Mouse (Mus musculus): ENCODE measurements at regions not wholly inside any gene's neighbourhood (a gene's known extent, or its start where the extent isn't known, plus 50 kb on each side); places are given as distances from the start of the nearest gene placed in this dataset.

DNA sequence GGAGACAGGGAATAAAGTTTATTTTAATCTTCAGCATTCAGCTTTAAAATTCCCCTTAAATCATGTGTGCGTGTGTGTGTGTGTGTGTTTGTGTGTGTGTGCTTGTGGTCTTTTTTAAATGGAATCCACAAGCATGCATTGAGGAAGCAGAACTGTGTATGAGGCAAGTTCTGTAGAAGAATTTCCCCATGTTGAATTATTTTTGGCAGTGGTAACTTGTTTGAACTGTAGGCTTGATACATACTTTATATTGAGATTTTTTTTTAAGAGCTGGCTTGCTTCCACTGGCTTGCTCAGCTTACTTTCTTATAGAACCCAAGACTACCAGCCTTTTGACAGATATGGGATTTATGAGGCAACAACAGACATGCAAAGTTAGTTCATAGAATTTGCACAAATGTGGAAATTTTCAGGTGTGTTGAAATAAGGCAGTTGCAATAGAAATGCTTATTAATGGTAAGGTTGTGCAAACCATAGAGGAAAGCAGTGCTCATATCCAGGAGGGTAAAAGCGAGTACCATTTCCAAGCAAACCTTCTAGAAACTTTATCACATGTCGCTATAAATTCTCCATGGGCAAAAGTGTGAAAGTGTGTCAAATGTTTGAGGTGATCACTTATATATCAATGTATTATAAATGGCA lies 91.7 kb upstream of the Htr1f start:
- Histone ChIP-seq H3K9ac (no peak overlapping the region), H3K4me3 (ENCODE audit: low read depth, low read length) (no peak overlapping the region), H3K4me2 (ENCODE audit: low read depth) (no peak overlapping the region), H3K27ac (ENCODE audit: low read depth, low read length) (no peak overlapping the region), H3K27me3 (ENCODE audit: insufficient read depth, low read length) (no peaks in the 10 kb centered on the region), H3K36me3 (ENCODE audit: insufficient read depth) (no peaks in the 10 kb centered on the region), H3K4me1 (ENCODE audit: insufficient read depth) (no peaks in the 10 kb centered on the region), H3K9me3 (ENCODE audit: low read length) (no peaks in the 10 kb centered on the region)
- TF ChIP-seq CTCF (IDR thresholded peaks at IDR 0.05; ENCODE audit: low read depth) = no peak
- 91% methylated on average over 3 of the region's 3 CpGs for WGBS
- DNase-seq (no peak), ATAC-seq (no peak)

DNA sequence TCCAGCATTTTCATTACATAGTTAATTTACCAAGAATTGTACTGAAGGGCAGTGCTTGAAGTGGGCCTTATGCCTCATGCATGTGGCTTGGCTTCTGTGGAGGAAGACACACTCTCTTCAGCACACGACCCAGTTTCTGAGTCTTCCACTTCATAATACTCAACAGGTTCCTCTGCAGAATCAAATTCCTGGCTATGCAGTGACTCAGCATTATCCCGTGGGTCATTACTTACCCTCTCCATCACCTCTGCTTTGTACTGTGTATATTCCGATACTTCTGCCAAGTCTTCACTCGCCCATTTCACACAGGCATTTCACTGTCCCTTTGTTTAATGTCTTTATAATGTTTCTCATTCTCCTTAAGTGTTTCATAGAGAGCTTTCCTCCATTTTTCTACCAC lies 90.1 kb upstream of the Htr1f start:
- no peaks in the 10 kb centered on the region for H3K4me1 ChIP-seq (ENCODE audit: insufficient read depth)
- H3K9me3 ChIP-seq (ENCODE audit: low read length) = no peaks in the 10 kb centered on the region
- WGBS = 71% methylated on average over 4 of the region's 4 CpGs
- TF ChIP-seq CTCF (IDR thresholded peaks at IDR 0.05; ENCODE audit: low read depth) = no peak
- no peaks in the 10 kb centered on the region for H3K27me3 ChIP-seq (ENCODE audit: insufficient read depth, low read length)
- no peaks in the 10 kb centered on the region for H3K36me3 ChIP-seq (ENCODE audit: insufficient read depth)
- no peak for DNase-seq
- no peak overlapping the region for H3K4me2 ChIP-seq (ENCODE audit: low read depth)
- no peak overlapping the region for H3K9ac ChIP-seq
- no peak overlapping the region for H3K4me3 ChIP-seq (ENCODE audit: low read depth, low read length)
- H3K27ac ChIP-seq (ENCODE audit: low read depth, low read length) = no peak overlapping the region
- ATAC-seq = no peak

DNA sequence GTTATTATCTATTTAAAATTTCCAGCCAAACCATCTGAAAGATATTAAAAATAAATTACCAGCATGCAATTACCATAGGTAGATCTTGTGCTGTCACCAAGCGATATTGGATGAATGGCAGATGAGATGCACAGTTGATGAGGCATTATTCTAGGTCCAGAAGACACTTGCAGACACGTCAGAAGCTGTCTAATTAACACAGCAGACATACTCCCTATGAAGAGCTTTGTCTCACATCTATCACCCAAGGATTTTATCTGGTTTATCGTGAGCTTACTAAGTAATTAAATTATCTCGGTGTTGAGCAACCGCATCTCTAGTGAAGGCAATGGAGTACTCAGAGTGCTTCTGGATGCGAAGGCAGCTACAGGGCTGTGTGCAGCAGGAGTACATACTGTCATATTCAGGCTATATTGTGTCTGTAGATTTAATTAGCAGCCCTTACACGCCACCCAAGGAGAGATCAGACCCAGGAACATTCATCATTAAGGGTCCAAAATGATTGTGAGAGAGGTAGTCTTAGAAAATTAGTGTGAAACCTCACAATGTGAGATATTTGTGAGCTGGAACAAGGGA lies 86.0 kb upstream of the Htr1f start:
- no peak overlapping the region for H3K4me2 ChIP-seq (ENCODE audit: low read depth)
- TF ChIP-seq CTCF (IDR thresholded peaks at IDR 0.05; ENCODE audit: low read depth) = no peak
- 46% methylated on average over 7 of the region's 7 CpGs for WGBS
- peak; percentile 27; the same call in 1 of the 2 replicates for ATAC-seq
- H3K27me3 ChIP-seq (ENCODE audit: insufficient read depth, low read length) = no peaks in the 10 kb centered on the region
- peak; percentile 9 for DNase-seq
- no peak overlapping the region for H3K4me3 ChIP-seq (ENCODE audit: low read depth, low read length)
- no peak overlapping the region for H3K9ac ChIP-seq
- no peaks in the 10 kb centered on the region for H3K4me1 ChIP-seq (ENCODE audit: insufficient read depth)
- H3K9me3 ChIP-seq (ENCODE audit: low read length) = no peaks in the 10 kb centered on the region
- H3K27ac ChIP-seq (ENCODE audit: low read depth, low read length) = no peak overlapping the region
- H3K36me3 ChIP-seq (ENCODE audit: insufficient read depth) = no peaks in the 10 kb centered on the region

DNA sequence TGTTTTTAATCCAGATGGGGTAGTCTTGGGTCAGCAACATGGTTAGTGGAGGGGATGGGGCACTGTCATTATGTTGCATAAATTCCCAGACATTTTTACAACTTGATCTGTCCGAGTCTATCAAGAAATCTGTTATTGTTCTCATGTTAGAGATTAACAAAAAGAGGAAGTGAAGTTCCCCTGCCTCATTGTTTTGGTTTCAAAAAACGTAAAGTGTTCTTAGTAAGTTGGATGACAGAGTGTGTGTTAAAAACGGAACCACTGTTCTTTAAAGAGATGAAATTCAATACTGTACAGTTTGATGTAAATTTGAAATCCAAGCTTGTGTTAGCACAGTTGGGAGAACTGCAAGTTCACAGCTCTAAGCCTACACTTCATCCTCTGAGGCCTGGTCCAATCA lies 68.9 kb upstream of the Htr1f start:
- no peak overlapping the region for H3K4me3 ChIP-seq (ENCODE audit: low read depth, low read length)
- WGBS = 62% methylated on average over 3 of the region's 3 CpGs

DNA sequence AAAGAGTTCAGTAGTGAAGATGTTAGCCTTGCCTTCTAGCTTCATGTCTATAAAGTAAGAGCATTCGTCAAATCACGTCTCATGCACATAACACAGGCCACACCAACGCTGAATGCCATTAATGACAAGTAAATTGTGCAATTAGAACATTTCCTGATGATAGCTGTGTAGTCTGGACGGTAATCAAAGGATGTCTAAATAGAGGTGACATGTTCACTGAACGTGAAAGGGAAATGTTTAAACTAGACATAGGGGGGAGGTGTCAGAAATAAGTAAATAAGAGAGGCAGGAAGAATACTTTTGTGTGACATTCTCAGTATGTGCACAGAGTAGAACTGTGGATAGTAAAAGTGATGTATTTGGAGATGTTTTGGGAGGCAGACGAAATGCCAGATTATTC lies 61.5 kb upstream of the Htr1f start:
- no peak overlapping the region for H3K4me2 ChIP-seq (ENCODE audit: low read depth)
- no peak for TF ChIP-seq CTCF (IDR thresholded peaks at IDR 0.05; ENCODE audit: low read depth)
- H3K27me3 ChIP-seq (ENCODE audit: insufficient read depth, low read length) = no peaks in the 10 kb centered on the region
- H3K4me1 ChIP-seq (ENCODE audit: insufficient read depth) = no peaks in the 10 kb centered on the region
- no peak overlapping the region for H3K9ac ChIP-seq
- DNase-seq = no peak
- H3K36me3 ChIP-seq (ENCODE audit: insufficient read depth) = no peaks in the 10 kb centered on the region
- H3K9me3 ChIP-seq (ENCODE audit: low read length) = no peaks in the 10 kb centered on the region
- 39% methylated on average over 6 of the region's 6 CpGs for WGBS
- no peak for ATAC-seq
- no peak overlapping the region for H3K27ac ChIP-seq (ENCODE audit: low read depth, low read length)
- H3K4me3 ChIP-seq (ENCODE audit: low read depth, low read length) = no peak overlapping the region

More for the DNA sequence above, 68.9 kb upstream of the Htr1f start:
- ATAC-seq = no peak
- no peaks in the 10 kb centered on the region for H3K36me3 ChIP-seq (ENCODE audit: insufficient read depth)
- no peak overlapping the region for H3K27ac ChIP-seq (ENCODE audit: low read depth, low read length)
- H3K27me3 ChIP-seq (ENCODE audit: insufficient read depth, low read length) = no peaks in the 10 kb centered on the region
- H3K9me3 ChIP-seq (ENCODE audit: low read length) = no peaks in the 10 kb centered on the region
- no peak overlapping the region for H3K4me2 ChIP-seq (ENCODE audit: low read depth)
- H3K4me1 ChIP-seq (ENCODE audit: insufficient read depth) = no peaks in the 10 kb centered on the region
- no peak overlapping the region for H3K9ac ChIP-seq
- TF ChIP-seq CTCF (IDR thresholded peaks at IDR 0.05; ENCODE audit: low read depth) = no peak
- DNase-seq = no peak

DNA sequence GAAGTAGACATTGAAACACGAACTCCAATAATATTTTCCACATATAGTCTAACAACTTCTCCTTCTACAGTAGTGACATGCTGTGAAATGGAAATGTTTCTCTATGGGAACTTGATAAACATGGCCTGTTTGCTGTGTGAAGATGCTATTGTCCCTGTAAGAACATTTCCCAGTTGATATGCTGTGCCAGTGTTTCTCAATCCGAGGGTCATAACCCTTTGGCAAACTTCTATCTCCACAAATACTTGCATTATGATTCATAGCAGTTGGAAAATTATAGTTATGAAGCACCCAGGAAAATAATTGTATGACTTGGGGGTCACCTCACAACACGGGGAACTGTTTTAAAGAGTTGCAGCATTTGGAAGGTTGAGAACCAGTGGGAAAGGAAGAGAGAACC lies 57.1 kb upstream of the Htr1f start:
- WGBS = 88% methylated on average over 3 of the region's 3 CpGs
- H3K9ac ChIP-seq = no peak overlapping the region

DNA sequence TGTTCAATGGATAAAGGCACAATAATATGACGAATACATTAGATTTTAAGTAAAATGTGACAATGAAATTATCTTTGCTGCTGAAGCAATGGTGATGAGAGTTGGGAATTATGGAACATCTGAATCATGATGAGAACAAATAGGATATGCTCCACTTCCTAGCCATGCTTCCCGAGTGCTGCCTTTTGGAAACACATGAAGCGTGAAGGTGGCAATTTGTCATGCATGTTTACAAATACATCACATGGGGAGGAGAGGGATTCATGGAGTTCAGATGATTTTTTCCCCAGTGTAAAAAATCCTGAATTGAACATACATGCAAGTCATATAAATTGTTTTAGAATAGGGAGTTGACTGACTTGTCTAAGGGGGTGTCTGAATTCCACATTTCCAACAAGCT lies 54.6 kb upstream of the Htr1f start:
- DNase-seq (no peak), ATAC-seq (no peak)
- H3K4me1 ChIP-seq (ENCODE audit: insufficient read depth) = no peaks in the 10 kb centered on the region
- H3K27ac ChIP-seq (ENCODE audit: low read depth, low read length) = no peak overlapping the region
- H3K4me2 ChIP-seq (ENCODE audit: low read depth) = no peak overlapping the region
- no peak overlapping the region for H3K4me3 ChIP-seq (ENCODE audit: low read depth, low read length)
- no peaks in the 10 kb centered on the region for H3K27me3 ChIP-seq (ENCODE audit: insufficient read depth, low read length)
- no peak for TF ChIP-seq CTCF (IDR thresholded peaks at IDR 0.05; ENCODE audit: low read depth)
- H3K36me3 ChIP-seq (ENCODE audit: insufficient read depth) = no peaks in the 10 kb centered on the region
- no peaks in the 10 kb centered on the region for H3K9me3 ChIP-seq (ENCODE audit: low read length)
- WGBS = 64% methylated on average over 3 of the region's 3 CpGs
- no peak overlapping the region for H3K9ac ChIP-seq

More for the DNA sequence above, 57.1 kb upstream of the Htr1f start:
- no peak for TF ChIP-seq CTCF (IDR thresholded peaks at IDR 0.05; ENCODE audit: low read depth)
- DNase-seq (no peak), ATAC-seq (no peak)
- H3K27me3 ChIP-seq (ENCODE audit: insufficient read depth, low read length) = no peaks in the 10 kb centered on the region
- H3K4me3 ChIP-seq (ENCODE audit: low read depth, low read length) = no peak overlapping the region
- H3K9me3 ChIP-seq (ENCODE audit: low read length) = no peaks in the 10 kb centered on the region
- H3K4me1 ChIP-seq (ENCODE audit: insufficient read depth) = no peaks in the 10 kb centered on the region
- no peaks in the 10 kb centered on the region for H3K36me3 ChIP-seq (ENCODE audit: insufficient read depth)
- H3K4me2 ChIP-seq (ENCODE audit: low read depth) = no peak overlapping the region
- no peak overlapping the region for H3K27ac ChIP-seq (ENCODE audit: low read depth, low read length)

All from forebrain, postnatal 0 days (tissue).